Mouse (Mus musculus) megakaryocyte progenitor cell, adult 5-6 weeks (primary cell): ENCODE measurements around the gene Ccdc167. TPM values are rescaled to one million over a fixed set of nuclear protein-coding genes. Genes with fewer than 3 reads are reported as not detected.

ENCODE experiments used
- ATAC-seq: replicated peaks from 2 replicates; pipeline ENCODE4 v1.8.0; 2016; ENCODE audit warnings: mild to moderate bottlenecking, moderate TSS enrichment, inconsistent platforms; ENCODE audit not compliant: poor library complexity
- total RNA-seq, 2 experiments: library from RNA; stranded (forward) in 1 of 2; stranded (reverse) in 1 of 2; fragments of 157-497, 149-512 nt in 1 of 2; fragments of 200-1000 nt in 1 of 2; gene quantifications; 2 replicates each; pipeline versions ENCODE4 v1.2.3 to v1.2.4; 2015 to 2017

Gene Ccdc167
- total RNA-seq, 2 experiments from 2014 or later, result 6.3 to 20.1 TPM

- ATAC-seq, result no peak
These were observed 28.2 kb downstream of the Ccdc167 start for GRCm38 (mm10) chr17:29688610-29689009.

- ATAC-seq, result no peak
These were observed 29.5 kb downstream of the Ccdc167 start for GRCm38 (mm10) chr17:29687373-29687772.

GRCm38 (mm10) chr17:29686771-29687170, 30.1 kb downstream of the Ccdc167 start:
- ATAC-seq, result peak; percentile 58

GRCm38 (mm10) chr17:29684275-29684674, 32.6 kb downstream of the Ccdc167 start:
- peak; percentile 49 for ATAC-seq

- ATAC-seq, result no peak
These were observed 33.7 kb downstream of the Ccdc167 start for GRCm38 (mm10) chr17:29683127-29683526.

- ATAC-seq, result no peak
These were observed 34.6 kb downstream of the Ccdc167 start for GRCm38 (mm10) chr17:29682261-29682660.

GRCm38 (mm10) chr17:29681669-29682068, 35.2 kb downstream of the Ccdc167 start:
- no peak for ATAC-seq

GRCm38 (mm10) chr17:29680921-29681320, 35.9 kb downstream of the Ccdc167 start:
- ATAC-seq, result no peak

- no peak for ATAC-seq
These were observed 36.7 kb downstream of the Ccdc167 start for GRCm38 (mm10) chr17:29680174-29680573.

- ATAC-seq, result no peak
These were observed 37.6 kb downstream of the Ccdc167 start for GRCm38 (mm10) chr17:29679038-29679767.

- ATAC-seq, result no peak
These were observed 38.3 kb downstream of the Ccdc167 start for GRCm38 (mm10) chr17:29678526-29678925.

- ATAC-seq, result no peak
These were observed 43.5 kb downstream of the Ccdc167 start for GRCm38 (mm10) chr17:29673325-29673724.

- no peak for ATAC-seq
These were observed 45.8 kb downstream of the Ccdc167 start for GRCm38 (mm10) chr17:29671021-29671420.

GRCm38 (mm10) chr17:29669936-29670335, 46.9 kb downstream of the Ccdc167 start:
- ATAC-seq, result peak; percentile 69

GRCm38 (mm10) chr17:29669030-29669429, 47.8 kb downstream of the Ccdc167 start:
- no peak for ATAC-seq

- no peak for ATAC-seq
These were observed 48.5 kb downstream of the Ccdc167 start for GRCm38 (mm10) chr17:29668051-29668986.

GRCm38 (mm10) chr17:29662145-29662544, 54.7 kb downstream of the Ccdc167 start:
- no peak for ATAC-seq

GRCm38 (mm10) chr17:29660762-29661391, 56.0 kb downstream of the Ccdc167 start:
- ATAC-seq, result peak; percentile 30

- peak; percentile 93 for ATAC-seq
These were observed 56.6 kb downstream of the Ccdc167 start, which contains the start of gene Cmtr1 for GRCm38 (mm10) chr17:29660076-29660761. Cmtr1 (plus strand) TSS chr17:29660595.

- peak; percentile 73 for ATAC-seq
These were observed 58.6 kb downstream of the Ccdc167 start for GRCm38 (mm10) chr17:29658249-29658648.

- ATAC-seq, result no peak
These were observed 74.6 kb downstream of the Ccdc167 start for GRCm38 (mm10) chr17:29642219-29642618.
